Mouse (Mus musculus): ENCODE data around the gene Fam234b. TPM values are rescaled to one million over a fixed set of nuclear protein-coding genes. Genes with fewer than 3 reads are reported as not detected.
A peak's percentile ranks its signal among the peaks of the same experiment; 100 is the strongest.

Gene Fam234b
- polyA plus RNA-seq, 1 experiment = 22.5 TPM

DNA sequence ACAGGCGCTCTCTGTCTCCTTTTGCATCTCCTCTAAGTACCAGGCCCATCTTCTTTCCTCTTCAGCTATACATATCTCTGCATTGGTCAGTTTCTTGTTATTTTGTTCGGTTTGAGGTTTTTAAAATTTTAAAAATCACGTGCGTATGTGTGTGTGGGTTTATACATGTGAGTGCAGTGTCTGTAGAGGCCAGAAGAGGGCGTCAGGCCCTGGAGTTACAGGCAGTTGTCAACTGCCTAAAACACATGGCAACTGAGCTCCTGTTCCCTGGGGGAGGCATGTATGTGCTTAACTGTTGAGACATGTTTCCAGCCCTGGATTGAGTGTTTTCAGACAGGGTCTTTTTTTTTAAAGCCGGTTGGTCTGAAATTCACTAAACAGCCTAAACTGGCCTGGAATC is 4.9 kb downstream of the Fam234b start:
- Histone ChIP-seq H3K4me1 (ENCODE audit: control insufficient read depth, insufficient read depth, insufficient read length, low read length) (peaks cover 11% of the 10 kb centered on the region), H3K27ac (ENCODE audit: insufficient read depth, low read depth, low read length) (no peak overlapping the region), H3K4me3 (ENCODE audit: low read depth, low read length) (no peak overlapping the region), H3K27me3 (ENCODE audit: control insufficient read depth, insufficient read depth, low read length) (no peaks in the 10 kb centered on the region), H3K36me3 (ENCODE audit: control insufficient read depth, insufficient read depth, low read length) (no peaks in the 10 kb centered on the region; the same call in 1 of the 2 replicates)
- WGBS = 94% methylated on average over 6 of the region's 6 CpGs
- TF ChIP-seq CTCF (IDR thresholded peaks at IDR 0.05; ENCODE audit: extremely low read depth, insufficient read length, insufficient replicate concordance, low read depth, low read length) = no peak
- TF ChIP-seq POLR2A (IDR thresholded peaks at IDR 0.05; ENCODE audit: low read depth, low read length) = no peak

DNA sequence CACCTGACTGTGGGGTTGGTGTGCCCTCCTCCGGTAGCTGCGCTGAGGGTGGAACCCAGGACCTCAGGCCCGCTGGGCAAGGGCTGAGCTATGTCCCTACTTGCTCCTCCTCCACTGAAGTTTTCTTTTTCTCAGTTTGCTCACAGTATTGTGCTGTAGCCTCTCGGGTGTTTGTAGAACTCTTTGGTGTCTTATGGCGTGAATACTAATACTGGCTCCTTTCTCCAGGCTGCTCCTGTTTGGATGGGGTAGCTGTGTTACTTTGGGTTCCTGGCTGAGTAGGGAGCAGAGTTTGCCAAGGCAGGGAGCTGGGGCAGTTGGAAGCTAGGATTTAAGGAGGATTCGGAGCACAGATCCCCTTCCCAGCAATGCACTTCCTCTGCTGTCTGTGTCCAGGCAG is 6.0 kb downstream of the Fam234b start:
- Histone ChIP-seq H3K27me3 (ENCODE audit: control insufficient read depth, insufficient read depth, low read length) (no peaks in the 10 kb centered on the region), H3K36me3 (ENCODE audit: control insufficient read depth, insufficient read depth, low read length) (no peaks in the 10 kb centered on the region; the same call in 1 of the 2 replicates), H3K27ac (ENCODE audit: insufficient read depth, low read depth, low read length) (no peak overlapping the region), H3K4me3 (ENCODE audit: low read depth, low read length) (no peak overlapping the region), H3K4me1 (ENCODE audit: control insufficient read depth, insufficient read depth, insufficient read length, low read length) (peaks cover 10% of the 10 kb centered on the region; the same call in 1 of the 2 replicates)
- no peak for TF ChIP-seq POLR2A (IDR thresholded peaks at IDR 0.05; ENCODE audit: low read depth, low read length)
- 74% methylated on average over 6 of the region's 6 CpGs for WGBS

DNA sequence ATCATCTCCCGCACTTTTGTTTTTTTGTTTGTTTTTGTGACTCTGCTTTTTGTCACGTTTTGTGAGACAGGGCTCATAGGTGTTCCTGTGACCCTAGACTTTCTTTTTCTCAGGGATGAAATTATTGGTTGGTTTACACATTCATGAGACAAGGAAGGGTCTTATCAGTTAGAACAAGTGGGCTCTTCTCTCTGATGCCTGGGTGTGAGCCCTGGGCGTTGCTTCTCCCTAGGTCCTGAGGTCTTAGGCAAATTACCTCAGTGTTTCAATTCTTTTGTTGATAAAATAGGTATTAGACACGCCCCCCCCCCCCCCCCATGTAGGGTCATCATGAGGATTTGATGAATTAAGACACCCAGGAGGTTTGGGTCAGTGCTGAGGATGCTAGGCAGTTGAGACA is 7.1 kb downstream of the Fam234b start:
- H3K4me1 ChIP-seq (ENCODE audit: control insufficient read depth, insufficient read depth, insufficient read length, low read length) = peaks cover 10% of the 10 kb centered on the region; the same call in 1 of the 2 replicates
- H3K27me3 ChIP-seq (ENCODE audit: control insufficient read depth, insufficient read depth, low read length) = no peaks in the 10 kb centered on the region
- H3K27ac ChIP-seq (ENCODE audit: insufficient read depth, low read depth, low read length) = no peak overlapping the region
- peaks cover 9% of the 10 kb centered on the region for H3K36me3 ChIP-seq (ENCODE audit: control insufficient read depth, insufficient read depth, low read length)
- WGBS = 55% methylated on average over 4 of the region's 4 CpGs
- no peak overlapping the region for H3K4me3 ChIP-seq (ENCODE audit: low read depth, low read length)
- TF ChIP-seq POLR2A (IDR thresholded peaks at IDR 0.05; ENCODE audit: low read depth, low read length) = no peak
- TF ChIP-seq CTCF (IDR thresholded peaks at IDR 0.05; ENCODE audit: extremely low read depth, insufficient read length, insufficient replicate concordance, low read depth, low read length) = no peak

DNA sequence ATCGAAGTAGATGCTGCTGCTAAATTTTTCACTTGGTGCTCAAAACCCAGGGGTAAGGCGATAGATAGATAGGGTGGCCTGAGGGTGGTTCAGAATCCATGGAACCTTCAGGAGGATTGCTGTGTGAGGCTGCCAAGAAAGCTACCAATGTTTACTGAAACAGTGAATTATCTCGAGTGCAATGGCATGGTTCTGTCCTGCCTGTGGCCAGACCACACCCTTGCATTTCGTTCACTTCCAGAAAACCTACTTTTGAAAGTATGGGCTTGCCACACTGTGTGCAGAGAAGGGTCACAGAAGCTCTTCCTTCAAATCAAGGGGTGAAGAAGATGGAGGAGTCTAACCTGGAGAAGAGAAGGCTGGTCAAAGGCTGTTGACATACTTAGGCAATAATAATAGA is 8.0 kb downstream of the Fam234b start:
- H3K36me3 ChIP-seq (ENCODE audit: control insufficient read depth, insufficient read depth, low read length) = peaks cover 11% of the 10 kb centered on the region
- WGBS = 36% methylated on average over 4 of the region's 4 CpGs

DNA sequence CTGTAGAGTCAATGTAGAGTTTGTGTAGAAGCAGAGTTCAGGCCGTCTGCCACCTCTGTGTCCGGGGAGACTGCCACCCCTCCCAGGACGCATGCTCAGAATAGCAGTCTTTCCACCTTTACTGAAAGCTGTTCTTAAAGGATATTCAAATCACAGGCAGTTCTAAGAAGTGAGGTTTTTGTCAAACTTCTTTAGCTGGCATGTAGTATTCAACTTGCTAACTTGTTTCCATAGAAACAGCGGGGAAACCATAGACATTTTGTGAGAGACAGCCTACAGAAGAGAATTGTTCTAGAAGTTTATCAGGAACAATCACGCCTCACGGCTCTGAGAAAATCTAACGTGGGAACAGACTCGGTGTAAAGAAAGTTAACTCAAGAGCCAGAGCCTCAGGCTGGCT is 9.1 kb downstream of the Fam234b start:
- peaks cover 3% of the 10 kb centered on the region; the same call in 1 of the 2 replicates for H3K4me1 ChIP-seq (ENCODE audit: control insufficient read depth, insufficient read depth, insufficient read length, low read length)
- no peak overlapping the region for H3K27ac ChIP-seq (ENCODE audit: insufficient read depth, low read depth, low read length)

More for the DNA sequence above, 8.0 kb downstream of the Fam234b start:
- H3K4me1 ChIP-seq (ENCODE audit: control insufficient read depth, insufficient read depth, insufficient read length, low read length) = peaks cover 8% of the 10 kb centered on the region; the same call in 1 of the 2 replicates
- no peaks in the 10 kb centered on the region for H3K27me3 ChIP-seq (ENCODE audit: control insufficient read depth, insufficient read depth, low read length)
- no peak overlapping the region for H3K27ac ChIP-seq (ENCODE audit: insufficient read depth, low read depth, low read length)
- no peak for TF ChIP-seq POLR2A (IDR thresholded peaks at IDR 0.05; ENCODE audit: low read depth, low read length)
- no peak overlapping the region for H3K4me3 ChIP-seq (ENCODE audit: low read depth, low read length)

DNA sequence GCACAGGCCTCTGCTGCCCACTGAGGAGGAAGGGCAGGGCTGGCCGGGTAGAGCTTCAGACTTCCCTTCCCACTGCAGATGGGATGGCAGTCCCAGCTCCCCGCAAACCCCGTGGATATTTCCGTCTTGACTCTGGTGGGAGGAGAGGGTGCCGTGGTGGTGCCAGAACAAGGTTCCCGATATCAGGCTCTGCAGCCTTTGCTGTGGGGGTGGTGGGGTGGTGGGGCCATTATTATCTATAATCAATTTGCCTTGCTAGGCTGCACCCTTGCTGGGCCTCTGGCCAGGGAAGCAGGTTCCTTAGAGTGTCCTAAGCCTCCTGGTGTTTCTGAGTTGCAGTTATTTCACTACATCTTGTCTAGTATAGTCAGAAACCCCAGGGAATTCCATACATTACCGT is 13.4 kb downstream of the Fam234b start:
- Histone ChIP-seq H3K4me1 (ENCODE audit: control insufficient read depth, insufficient read depth, insufficient read length, low read length) (no peaks in the 10 kb centered on the region), H3K27ac (ENCODE audit: insufficient read depth, low read depth, low read length) (no peak overlapping the region), H3K27me3 (ENCODE audit: control insufficient read depth, insufficient read depth, low read length) (no peaks in the 10 kb centered on the region), H3K36me3 (ENCODE audit: control insufficient read depth, insufficient read depth, low read length) (peaks cover 37% of the 10 kb centered on the region), H3K4me3 (ENCODE audit: low read depth, low read length) (no peak overlapping the region)
- 77% methylated on average over 7 of the region's 7 CpGs for WGBS
- no peak for TF ChIP-seq POLR2A (IDR thresholded peaks at IDR 0.05; ENCODE audit: low read depth, low read length)
- TF ChIP-seq CTCF (IDR thresholded peaks at IDR 0.05; ENCODE audit: extremely low read depth, insufficient read length, insufficient replicate concordance, low read depth, low read length) = no peak

More for the DNA sequence above, 9.1 kb downstream of the Fam234b start:
- Histone ChIP-seq H3K4me3 (ENCODE audit: low read depth, low read length) (no peak overlapping the region), H3K27me3 (ENCODE audit: control insufficient read depth, insufficient read depth, low read length) (no peaks in the 10 kb centered on the region), H3K36me3 (ENCODE audit: control insufficient read depth, insufficient read depth, low read length) (peaks cover 18% of the 10 kb centered on the region)
- 84% methylated on average over 8 of the region's 8 CpGs for WGBS
- TF ChIP-seq POLR2A (IDR thresholded peaks at IDR 0.05; ENCODE audit: low read depth, low read length) = no peak
- TF ChIP-seq CTCF (IDR thresholded peaks at IDR 0.05; ENCODE audit: extremely low read depth, insufficient read length, insufficient replicate concordance, low read depth, low read length) = no peak

DNA sequence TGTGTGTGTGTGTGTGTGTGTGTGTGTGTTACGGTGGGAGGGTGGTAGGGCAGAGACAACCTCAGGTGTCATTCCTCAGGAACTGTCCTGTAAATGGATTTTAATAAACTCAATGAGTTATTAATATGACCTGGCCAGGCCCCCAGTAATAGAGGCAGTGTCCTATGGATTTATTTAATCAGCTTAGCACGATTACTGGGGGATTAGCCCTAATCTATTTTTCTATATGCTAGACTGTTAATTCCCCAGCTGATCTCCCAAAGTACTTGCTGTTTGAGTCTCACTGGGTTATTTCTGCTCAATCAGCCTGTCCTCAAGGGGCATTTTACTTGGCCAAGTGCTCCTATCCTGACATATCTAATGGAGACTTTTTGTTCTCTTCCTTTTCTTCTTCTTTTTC is 14.9 kb downstream of the Fam234b start:
- TF ChIP-seq CTCF (IDR thresholded peaks at IDR 0.05; ENCODE audit: extremely low read depth, insufficient read length, insufficient replicate concordance, low read depth, low read length) (no peak), POLR2A (IDR thresholded peaks at IDR 0.05; ENCODE audit: low read depth, low read length) (no peak)
- 69% methylated on average over 2 of the region's 2 CpGs for WGBS
- H3K27ac ChIP-seq (ENCODE audit: insufficient read depth, low read depth, low read length) = no peak overlapping the region

DNA sequence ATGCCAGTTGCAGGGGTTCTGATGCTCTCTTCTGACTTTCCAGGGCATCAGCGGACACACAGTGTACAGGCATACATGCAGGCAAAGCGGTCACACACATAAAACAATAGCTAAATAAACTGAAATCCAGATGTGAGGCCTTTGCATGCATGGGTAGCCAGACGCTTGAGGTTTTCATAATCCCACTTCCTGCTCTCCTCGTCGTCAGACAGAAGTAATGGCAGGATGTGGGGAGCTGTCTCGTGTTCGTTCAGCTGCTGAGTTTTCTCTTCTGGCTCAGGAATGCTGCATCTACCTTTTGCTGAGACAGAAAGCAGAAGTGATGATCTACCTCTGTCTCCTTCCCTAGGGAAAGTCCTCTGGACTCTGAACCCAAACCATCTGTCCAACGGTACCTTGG is 20.6 kb downstream of the Fam234b start:
- TF ChIP-seq POLR2A (IDR thresholded peaks at IDR 0.05; ENCODE audit: low read depth, low read length) (no peak), CTCF (IDR thresholded peaks at IDR 0.05; ENCODE audit: extremely low read depth, insufficient read length, insufficient replicate concordance, low read depth, low read length) (no peak)

More for the DNA sequence above, 14.9 kb downstream of the Fam234b start:
- Histone ChIP-seq H3K4me1 (ENCODE audit: control insufficient read depth, insufficient read depth, insufficient read length, low read length) (no peaks in the 10 kb centered on the region), H3K27me3 (ENCODE audit: control insufficient read depth, insufficient read depth, low read length) (no peaks in the 10 kb centered on the region), H3K36me3 (ENCODE audit: control insufficient read depth, insufficient read depth, low read length) (peaks cover 46% of the 10 kb centered on the region), H3K4me3 (ENCODE audit: low read depth, low read length) (no peak overlapping the region)

More for the DNA sequence above, 20.6 kb downstream of the Fam234b start:
- Histone ChIP-seq H3K36me3 (ENCODE audit: control insufficient read depth, insufficient read depth, low read length) (peaks cover 55% of the 10 kb centered on the region), H3K27me3 (ENCODE audit: control insufficient read depth, insufficient read depth, low read length) (no peaks in the 10 kb centered on the region), H3K4me1 (ENCODE audit: control insufficient read depth, insufficient read depth, insufficient read length, low read length) (no peaks in the 10 kb centered on the region), H3K27ac (ENCODE audit: insufficient read depth, low read depth, low read length) (peak overlapping the region; percentile 56), H3K4me3 (ENCODE audit: low read depth, low read length) (no peak overlapping the region; the same call in 1 of the 2 replicates)
- 67% methylated on average over 8 of the region's 8 CpGs for WGBS

Measured in small intestine, adult 2 months (tissue).